Mouse (Mus musculus) adrenal gland, adult (tissue): ENCODE results near the gene Sphk1.

Source experiments
- DNase-seq, 2 experiments: peaks; one replicate each; pipeline ENCODE4 v3.0.0; 2022 to 2023; ENCODE audit warnings: low spot score in 1 of 2; ENCODE audit not compliant: inconsistent age in 2 of 2

Gene Sphk1

DNA sequence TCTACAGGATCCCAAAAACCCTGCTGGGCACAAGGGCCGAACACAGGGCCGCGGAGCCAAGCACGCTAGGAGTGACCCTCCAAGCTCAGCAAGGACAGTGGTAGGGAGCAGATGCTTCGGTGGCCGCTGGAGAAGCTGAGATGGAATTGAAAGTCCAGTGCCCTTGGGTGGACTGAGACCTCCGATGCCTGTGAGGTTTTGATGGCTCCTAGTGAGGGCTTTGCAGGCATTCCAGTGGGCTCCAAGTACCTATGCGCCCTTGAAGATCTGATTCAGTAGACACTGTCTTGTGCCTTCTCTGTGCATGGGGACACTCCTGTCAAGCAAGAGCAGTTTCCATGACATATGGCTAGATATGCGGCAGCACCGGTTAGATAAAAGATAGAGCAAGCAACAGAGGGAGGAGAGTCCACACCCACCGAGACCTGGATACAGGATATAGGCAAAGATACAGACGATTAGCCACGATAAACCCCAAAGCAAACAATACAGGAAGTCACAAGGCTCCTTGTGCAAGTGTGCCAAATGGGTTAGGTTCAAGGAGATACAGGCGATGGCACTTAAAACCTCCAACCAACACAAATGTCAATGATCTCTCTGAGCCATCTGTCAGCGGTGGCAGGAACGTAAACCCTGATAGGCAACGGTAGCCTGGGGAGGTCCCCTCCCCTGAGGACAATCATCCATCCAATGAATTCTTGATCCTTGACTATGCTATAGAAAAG, 24.4 kb upstream of the Sphk1 start:
- DNase-seq: no peak

GRCm38 (mm10) chr11:116508689-116509088, 22.0 kb upstream of the Sphk1 start:
- DNase-seq: no peak

DNA sequence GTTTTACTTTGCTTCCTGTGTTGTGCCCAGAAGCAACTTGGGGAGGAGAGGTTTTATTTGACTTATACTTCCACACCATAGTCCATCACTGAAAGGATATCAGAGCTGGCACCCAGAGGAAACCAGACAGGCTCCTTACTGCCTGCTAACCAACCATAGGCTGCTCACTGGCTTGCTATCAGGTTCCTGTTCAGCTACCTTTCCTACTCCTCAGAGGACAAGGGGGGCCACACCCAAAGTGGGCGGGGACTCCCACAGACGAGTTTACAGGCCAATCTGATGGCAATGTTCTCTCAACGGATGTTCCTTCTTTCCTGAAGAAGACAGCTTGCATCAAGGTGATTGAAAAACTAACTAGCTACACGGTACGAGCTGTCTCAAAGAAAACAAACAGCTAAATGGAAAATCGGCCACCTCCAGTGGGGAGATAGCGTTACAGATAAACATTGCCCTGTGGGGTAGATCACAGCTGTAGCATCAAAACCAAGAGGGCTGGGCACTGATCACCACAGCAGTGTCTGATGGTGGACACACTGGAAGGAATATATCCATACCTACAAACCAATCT, 19.3 kb upstream of the Sphk1 start:
- no peak for DNase-seq

- DNase-seq: no peak
These were observed 18.6 kb upstream of the Sphk1 start for GRCm38 (mm10) chr11:116512154-116512553.

DNA sequence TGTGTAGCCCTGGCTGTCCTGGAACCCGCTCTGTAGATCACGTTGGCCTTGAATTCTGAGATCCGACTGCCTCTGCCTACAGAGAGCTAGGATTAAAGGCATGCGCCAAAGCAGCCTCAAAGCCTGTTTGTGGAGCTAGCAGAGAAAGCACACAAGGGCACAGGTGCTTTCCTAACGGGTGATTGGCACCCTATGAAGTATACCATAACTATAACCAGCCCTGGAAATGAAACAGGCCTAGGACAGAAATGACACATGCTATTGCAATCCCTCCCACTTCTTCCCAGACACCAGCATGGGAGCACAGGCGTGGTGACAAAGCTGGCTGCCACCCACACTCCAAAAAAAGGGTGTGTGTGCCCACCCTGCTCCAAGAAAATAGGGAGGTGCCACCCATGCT, 17.7 kb upstream of the Sphk1 start:
- DNase-seq: no peak

- DNase-seq: no peak
These were observed 17.1 kb upstream of the Sphk1 start for GRCm38 (mm10) chr11:116513531-116514038.

- DNase-seq: no peak
These were observed 15.2 kb upstream of the Sphk1 start for GRCm38 (mm10) chr11:116515330-116516020.

DNA sequence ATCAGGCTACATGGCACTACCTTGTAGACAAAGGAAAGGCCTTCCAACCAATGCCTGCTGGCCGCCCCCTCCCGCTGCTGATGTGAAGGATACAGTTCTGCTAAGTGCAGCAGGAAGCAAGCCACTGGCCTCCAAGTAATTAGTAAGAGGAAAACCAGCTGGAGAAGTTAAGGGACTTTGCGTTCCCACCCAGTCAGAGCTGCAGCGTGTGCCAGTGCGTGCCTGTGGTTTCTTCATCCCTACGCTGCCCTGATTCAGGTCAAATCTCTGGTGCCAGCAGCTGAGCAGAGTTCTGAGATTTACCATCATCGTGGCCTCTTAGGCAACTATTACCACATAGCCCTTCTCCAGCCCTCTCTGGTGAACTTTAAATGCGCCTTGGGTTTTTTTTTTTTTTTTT, 12.2 kb upstream of the Sphk1 start:
- no peak for DNase-seq

- DNase-seq: peak in 1 of 2 experiments; percentile 43
These were observed 9.6 kb upstream of the Sphk1 start for GRCm38 (mm10) chr11:116521143-116521542.

DNA sequence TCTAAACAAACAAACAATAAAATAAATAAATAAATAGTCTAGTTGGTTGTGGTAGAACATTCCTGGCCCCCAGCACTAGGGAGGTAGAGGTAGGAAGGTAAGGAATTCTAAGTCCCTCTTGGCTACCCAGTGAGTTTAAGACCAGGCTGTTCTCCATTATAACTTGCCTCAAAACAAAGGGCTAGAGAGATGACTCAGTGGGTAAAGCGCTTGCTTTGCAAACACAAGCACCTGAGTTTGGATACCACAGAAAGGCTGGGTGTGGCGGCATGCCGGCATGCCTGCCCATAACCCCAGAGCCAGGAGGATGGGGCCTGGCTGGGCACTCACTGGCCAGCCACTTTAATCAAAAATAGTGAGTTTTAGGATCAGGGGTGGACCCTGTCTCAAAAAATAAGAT, 8.7 kb upstream of the Sphk1 start:
- DNase-seq: no peak

GRCm38 (mm10) chr11:116522886-116523698, 7.6 kb upstream of the Sphk1 start:
- peak; percentile 59 to 83 for DNase-seq

DNA sequence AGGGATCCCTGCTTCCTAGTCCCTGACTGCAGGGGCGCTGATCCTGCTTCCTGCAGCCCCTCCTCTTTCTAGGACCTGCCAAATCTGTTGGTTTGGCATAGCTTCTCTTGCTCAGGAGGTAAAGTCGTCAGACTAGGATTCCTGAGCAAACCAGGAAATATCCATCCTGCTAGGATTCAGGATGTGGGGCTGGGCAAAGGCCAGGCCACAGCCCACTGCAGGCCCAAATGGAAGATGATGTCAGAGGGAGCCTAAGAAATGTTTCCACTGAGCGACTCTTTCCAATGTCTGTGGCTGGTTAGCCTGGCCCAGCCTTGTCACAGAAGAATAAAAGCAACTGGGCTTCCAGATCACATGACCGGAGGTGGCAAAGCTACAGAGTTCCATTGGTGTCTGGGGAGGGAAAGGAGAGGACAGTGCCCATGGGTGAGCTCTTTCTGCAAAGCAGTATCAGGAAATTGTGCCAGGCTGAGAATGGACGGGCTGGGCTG, 7.0 kb upstream of the Sphk1 start:
- DNase-seq: peak; percentile 35 to 59

- no peak for DNase-seq
These were observed 1.9 kb upstream of the Sphk1 start for GRCm38 (mm10) chr11:116528636-116529320.

DNA sequence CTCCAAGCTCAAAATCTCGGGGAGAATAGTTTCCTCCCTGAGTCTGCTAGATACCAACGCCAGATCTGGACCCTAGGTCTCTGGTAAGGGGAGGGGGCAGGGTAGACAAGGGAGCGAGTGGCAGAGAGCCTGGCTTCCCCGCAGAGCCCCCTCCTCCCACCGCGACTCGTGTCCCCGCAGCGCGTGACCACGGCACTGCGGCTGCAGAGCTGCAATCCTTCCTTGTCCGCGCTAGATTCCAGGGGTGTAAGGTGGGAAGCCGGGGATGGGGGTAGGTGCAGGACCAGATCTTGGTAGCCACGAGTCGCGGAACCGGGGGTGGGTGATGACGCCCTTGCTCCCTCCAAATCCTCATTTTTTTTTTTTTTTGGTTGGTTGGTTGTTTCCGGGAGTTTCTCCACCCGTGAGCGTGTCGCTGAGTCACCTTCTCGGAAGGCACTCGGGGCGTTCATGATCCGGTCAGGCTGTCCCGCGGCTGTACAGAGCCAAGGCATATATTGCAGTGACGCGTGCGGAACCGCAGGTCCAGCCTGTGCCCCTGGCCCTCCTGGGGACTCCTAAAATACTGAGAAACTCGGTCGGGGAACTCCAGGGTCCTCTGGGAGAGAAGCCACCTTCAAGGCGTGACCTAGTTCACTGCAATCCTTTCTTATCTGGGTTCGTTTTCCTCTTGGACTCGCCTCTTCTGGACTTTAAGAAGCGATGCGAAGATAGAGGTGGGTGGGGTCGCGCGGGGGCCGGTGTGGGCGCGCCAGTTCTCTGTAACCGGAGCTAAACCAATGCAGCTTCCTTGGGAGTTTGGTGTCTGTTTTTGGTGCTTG, 856 bp downstream of the Sphk1 start:
- DNase-seq: peak in 1 of 2 experiments; percentile 65

- peak in 1 of 2 experiments; percentile 64 for DNase-seq
These were observed 1.6 kb downstream of the Sphk1 start for GRCm38 (mm10) chr11:116532262-116532809.

DNA sequence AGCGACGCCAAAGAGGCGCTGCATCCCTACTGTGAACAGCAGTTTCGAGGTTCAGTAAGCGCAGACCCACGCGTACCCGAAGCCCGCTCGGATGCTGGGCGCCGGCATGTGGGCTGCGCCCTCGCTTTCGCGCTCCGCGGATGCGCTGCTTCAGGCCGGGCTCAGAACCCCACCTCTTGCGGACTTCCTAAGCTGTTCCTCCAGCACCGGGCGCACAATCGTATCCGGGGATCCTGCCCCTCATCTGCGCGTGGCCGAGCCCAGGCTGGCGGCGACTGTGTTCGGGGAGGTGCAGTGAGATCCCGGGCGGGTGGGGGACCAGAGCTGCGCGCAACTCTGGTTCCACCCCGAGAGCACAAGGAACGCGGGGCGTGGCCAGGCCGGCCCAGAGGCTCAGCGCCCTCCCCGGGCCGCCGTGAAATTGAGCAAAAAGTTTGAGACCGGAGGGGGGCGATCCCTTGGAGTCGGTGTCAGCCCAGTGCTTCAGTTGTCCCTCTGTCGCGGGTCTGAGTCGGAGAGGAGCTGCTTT, 2.1 kb downstream of the Sphk1 start:
- DNase-seq: peak; percentile 66 to 82

DNA sequence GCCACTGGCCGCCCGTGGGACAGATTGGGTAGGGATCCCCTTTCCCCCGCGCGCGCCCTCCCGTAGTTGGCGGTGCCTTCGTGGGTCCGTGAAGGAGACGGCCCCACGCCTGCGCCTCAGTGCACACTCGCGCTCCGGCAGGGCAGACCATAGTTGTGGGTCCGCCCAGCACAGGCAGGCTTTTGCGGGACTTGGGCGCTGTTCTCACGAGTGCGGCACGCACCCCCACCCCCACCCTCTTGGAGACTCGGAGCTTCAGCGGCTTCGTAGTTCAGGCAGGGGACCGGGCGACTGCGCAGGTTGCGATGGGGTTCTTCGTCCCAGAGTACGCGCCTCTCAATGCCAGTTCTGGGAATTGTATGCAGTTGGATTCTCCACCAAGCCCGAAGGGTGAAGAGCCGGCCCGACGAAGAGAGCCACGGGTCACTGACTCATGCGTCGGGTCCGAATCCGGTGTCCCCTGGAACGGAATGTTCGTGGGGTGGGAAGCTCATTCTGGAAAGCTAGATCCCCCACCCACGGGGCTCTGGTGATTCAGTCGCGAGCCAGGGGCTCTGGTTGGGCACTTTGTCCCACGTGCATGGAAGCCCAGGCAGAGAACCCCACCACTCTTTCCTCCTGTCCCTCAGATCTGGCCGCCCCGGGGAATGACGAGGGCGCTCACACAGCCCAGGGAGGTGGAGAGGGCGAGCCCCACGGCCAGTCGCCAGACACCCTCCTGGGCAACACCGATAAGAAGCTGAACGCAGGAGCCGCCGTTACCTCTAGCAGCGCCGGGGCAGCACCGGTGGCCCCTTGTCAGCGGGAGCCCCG, 2.8 kb downstream of the Sphk1 start:
- peak; percentile 57 to 68 for DNase-seq
